Comparison of ENCODE assay signal across 8 mouse cellular contexts in the genomic region with DNA sequence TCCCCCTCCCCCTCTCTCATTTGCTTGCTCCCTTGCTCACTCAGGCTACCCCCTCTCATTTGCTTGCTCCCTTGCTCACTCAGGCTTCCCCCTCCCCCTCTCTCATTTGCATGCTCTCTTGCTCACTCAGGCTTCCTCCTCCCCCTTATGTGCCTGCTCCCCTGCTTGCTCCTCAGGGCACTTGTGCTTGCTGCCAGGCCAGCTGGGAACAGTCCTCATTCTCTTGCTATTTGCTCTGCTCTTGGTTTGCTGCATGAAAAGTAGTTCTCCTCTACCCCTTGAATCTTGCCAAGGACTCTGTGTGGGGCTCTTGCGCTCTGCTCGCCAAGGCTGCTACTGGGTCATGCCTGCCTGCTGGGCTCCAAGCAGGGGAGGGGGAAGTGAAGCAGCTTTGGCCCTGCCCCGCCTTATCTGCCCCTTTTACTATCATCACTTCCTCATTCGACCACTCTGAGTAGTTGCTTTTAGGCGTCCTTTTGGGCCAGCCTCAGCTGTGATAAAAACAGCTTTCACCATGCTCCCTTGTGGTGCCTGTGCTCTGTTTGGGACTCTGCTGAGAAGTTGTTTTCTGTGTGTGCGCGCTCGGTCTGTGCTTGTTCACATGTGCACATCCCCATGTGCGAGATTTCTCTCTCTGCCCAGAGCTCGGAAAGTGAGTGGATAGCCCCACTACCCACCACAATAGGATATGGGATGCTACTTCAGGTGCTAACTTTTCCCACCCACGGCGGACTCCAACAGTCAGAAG. TPM values are rescaled to one million over a fixed set of nuclear protein-coding genes. Genes with fewer than 3 reads are reported as not detected.
A peak's percentile ranks its signal among the peaks of the same experiment; 100 is the strongest.
DNase-seq lines count a peak whose midpoint lies in the region; ATAC-seq and TF ChIP-seq lines count a peak whose summit lies in the region.

No protein-coding gene starts in this region.

- no peaks in the 10 kb centered on the region for H3K36me3 ChIP-seq in lung, embryonic 14.5 days (ENCODE audit: insufficient read depth)
- no peaks in the 10 kb centered on the region for H3K36me3 ChIP-seq in forebrain, embryonic 15.5 days
- H3K36me3 ChIP-seq in limb, embryonic 12.5 days, result no peaks in the 10 kb centered on the region
- no peaks in the 10 kb centered on the region for H3K36me3 ChIP-seq in neural tube, embryonic 11.5 days (ENCODE audit: control insufficient read depth, insufficient read depth, low read length)

- DNase-seq in lung, embryonic 14.5 days, result peak; percentile 23
- DNase-seq in lung, postnatal 10 days, result no peak
- peak; percentile 40 for DNase-seq in cerebellum, adult 11 months
- DNase-seq in neural tube, embryonic 11.5 days (ENCODE audit: low spot score), result peak; percentile 22
- DNase-seq in adrenal gland, adult 2 months, result no peak

- H3K9ac ChIP-seq in lung, embryonic 14.5 days, result no peak overlapping the region
- H3K9ac ChIP-seq in forebrain, embryonic 15.5 days (replicated peaks), result no peak overlapping the region
- H3K9ac ChIP-seq in limb, embryonic 12.5 days (replicated peaks), result no peak overlapping the region
- no peak overlapping the region for H3K9ac ChIP-seq in neural tube, embryonic 11.5 days (ENCODE audit: low read length)

- no peak for TF ChIP-seq CTCF in lung, embryonic 14.5 days (IDR thresholded peaks at IDR 0.05; ENCODE audit: low read depth)

- H3K27ac ChIP-seq in lung, embryonic 14.5 days (ENCODE audit: low read depth), result no peak overlapping the region
- no peak overlapping the region for H3K27ac ChIP-seq in forebrain, embryonic 15.5 days (replicated peaks)
- H3K27ac ChIP-seq in limb, embryonic 12.5 days, result no peak overlapping the region
- no peak overlapping the region for H3K27ac ChIP-seq in neural tube, embryonic 11.5 days (ENCODE audit: low read depth, low read length)

- H3K9me3 ChIP-seq in lung, embryonic 14.5 days (ENCODE audit: low read depth, low read length), result no peaks in the 10 kb centered on the region
- H3K9me3 ChIP-seq in forebrain, embryonic 15.5 days, result no peaks in the 10 kb centered on the region
- H3K9me3 ChIP-seq in limb, embryonic 12.5 days, result no peaks in the 10 kb centered on the region
- H3K9me3 ChIP-seq in neural tube, embryonic 11.5 days (ENCODE audit: control insufficient read depth, low read length), result no peaks in the 10 kb centered on the region

- peak; percentile 85 for ATAC-seq in lung, embryonic 14.5 days (ENCODE audit: insufficient read depth)
- ATAC-seq in forebrain, embryonic 15.5 days (replicated peaks), result peak; percentile 93
- ATAC-seq in limb, embryonic 12.5 days (ENCODE audit: insufficient number of reproducible peaks, insufficient read depth, low FRiP score, low TSS enrichment, low read depth), result no peak
- peak; percentile 69 for ATAC-seq in neural tube, embryonic 11.5 days (ENCODE audit: insufficient read depth, low FRiP score, low TSS enrichment)
- no peak for ATAC-seq in activated CD4-positive, CD25-positive, alpha-beta regulatory T cell, adult 4 months

- H3K4me2 ChIP-seq in lung, embryonic 14.5 days, result peak overlapping the region; percentile 42
- H3K4me2 ChIP-seq in forebrain, embryonic 15.5 days (replicated peaks), result no peak overlapping the region
- H3K4me2 ChIP-seq in limb, embryonic 12.5 days, result peak overlapping the region; percentile 37
- H3K4me2 ChIP-seq in neural tube, embryonic 11.5 days (ENCODE audit: low read depth), result peak overlapping the region; percentile 19

- no peak overlapping the region for H3K4me3 ChIP-seq in lung, embryonic 14.5 days (ENCODE audit: low read depth, low read length)
- no peak overlapping the region for H3K4me3 ChIP-seq in forebrain, embryonic 15.5 days
- H3K4me3 ChIP-seq in limb, embryonic 12.5 days (replicated peaks), result 0 out of 2 replicates have a peak overlapping the region, but pooled peaks have one; percentile 4
- H3K4me3 ChIP-seq in neural tube, embryonic 11.5 days (ENCODE audit: low read depth, low read length), result no peak overlapping the region

- H3K27me3 ChIP-seq in lung, embryonic 14.5 days (ENCODE audit: insufficient read depth, low read length), result no peaks in the 10 kb centered on the region
- no peaks in the 10 kb centered on the region for H3K27me3 ChIP-seq in forebrain, embryonic 15.5 days
- H3K27me3 ChIP-seq in limb, embryonic 12.5 days, result no peaks in the 10 kb centered on the region
- H3K27me3 ChIP-seq in neural tube, embryonic 11.5 days (ENCODE audit: control insufficient read depth, insufficient read depth, low read length), result no peaks in the 10 kb centered on the region

- WGBS in lung, embryonic 14.5 days, result 21% methylated on average over 12 of the region's 12 CpGs
- WGBS in forebrain, embryonic 15.5 days, result 44% methylated on average over 12 of the region's 12 CpGs
- 34% methylated on average over 12 of the region's 12 CpGs for WGBS in limb, embryonic 12.5 days
- WGBS in neural tube, embryonic 11.5 days, result 25% methylated on average over 12 of the region's 12 CpGs

- no peaks in the 10 kb centered on the region for H3K4me1 ChIP-seq in lung, embryonic 14.5 days (ENCODE audit: insufficient read depth)
- H3K4me1 ChIP-seq in forebrain, embryonic 15.5 days, result no peaks in the 10 kb centered on the region
- H3K4me1 ChIP-seq in limb, embryonic 12.5 days (replicated peaks), result no peaks in the 10 kb centered on the region
- H3K4me1 ChIP-seq in neural tube, embryonic 11.5 days (ENCODE audit: control insufficient read depth, insufficient read depth, low read length), result no peaks in the 10 kb centered on the region

RNA-seq across cellular contexts. Expression of gene Ldoc1, which starts 13.2 kb away (rescaled TPM):
- polyA plus RNA-seq in lung, embryonic 14.5 days (2014; fragmentation: Nextera tagmentation; extraction: Ambion mirVana), result 0.16 and 0.20 TPM in 2 replicates
- 1.9 and 2.3 TPM in 2 replicates for polyA plus RNA-seq in forebrain, embryonic 15.5 days (2015; fragmentation: Nextera tagmentation; extraction: Ambion mirVana)
- polyA plus RNA-seq in limb, embryonic 12.5 days (2016; fragmentation: Nextera tagmentation; extraction: Ambion mirVana), result 0.83 and 1.1 TPM in 2 replicates
- polyA plus RNA-seq in neural tube, embryonic 11.5 days (2014; fragmentation: Nextera tagmentation; extraction: Ambion mirVana), result 0.77 and 1.1 TPM in 2 replicates
- total RNA-seq in adrenal gland, adult 2 months (2021), result 1 to 10 TPM in 1 of 2 experiments, under 1 TPM in 1; 0.46 to 2.9 TPM
- polyA plus RNA-seq in adrenal gland, adult 2 months (2012; rRNA removed), result 0.49 and 1.3 TPM in 2 replicates
- polyA plus RNA-seq in activated CD4-positive, CD25-positive, alpha-beta regulatory T cell, adult 4 months (2017; shearing (Covaris generic)), result not detected

Comparison
In these comparisons a context has a peak if more than half of its experiments do, and no peak if none do; other contexts are left out.
1. DNase-seq: peak in lung, embryonic 14.5 days (single experiment), cerebellum, adult 11 months (single experiment) and neural tube, embryonic 11.5 days (single experiment); none in lung, postnatal 10 days (single experiment) and adrenal gland, adult 2 months (single experiment).
2. ATAC-seq: peak in lung, embryonic 14.5 days (single experiment), forebrain, embryonic 15.5 days (single experiment) and neural tube, embryonic 11.5 days (single experiment); none in limb, embryonic 12.5 days (single experiment) and activated CD4-positive, CD25-positive, alpha-beta regulatory T cell, adult 4 months (single experiment).